Mouse (Mus musculus) fat pad, adult 2 months (tissue): ENCODE measurements around the gene Slfn5.
"Not testable (repeated sequence)": the region's sequence is repeated elsewhere in the genome, so short reads cannot be mapped to it uniquely, and the experiment has no call there.

Source experiments
- DNase-seq: peaks from one replicate; pipeline ENCODE4 v3.0.0-alpha.2; 2011; ENCODE audit warnings: low read depth, low spot score; ENCODE audit errors: extremely low read depth

Slfn5 gene

DNA sequence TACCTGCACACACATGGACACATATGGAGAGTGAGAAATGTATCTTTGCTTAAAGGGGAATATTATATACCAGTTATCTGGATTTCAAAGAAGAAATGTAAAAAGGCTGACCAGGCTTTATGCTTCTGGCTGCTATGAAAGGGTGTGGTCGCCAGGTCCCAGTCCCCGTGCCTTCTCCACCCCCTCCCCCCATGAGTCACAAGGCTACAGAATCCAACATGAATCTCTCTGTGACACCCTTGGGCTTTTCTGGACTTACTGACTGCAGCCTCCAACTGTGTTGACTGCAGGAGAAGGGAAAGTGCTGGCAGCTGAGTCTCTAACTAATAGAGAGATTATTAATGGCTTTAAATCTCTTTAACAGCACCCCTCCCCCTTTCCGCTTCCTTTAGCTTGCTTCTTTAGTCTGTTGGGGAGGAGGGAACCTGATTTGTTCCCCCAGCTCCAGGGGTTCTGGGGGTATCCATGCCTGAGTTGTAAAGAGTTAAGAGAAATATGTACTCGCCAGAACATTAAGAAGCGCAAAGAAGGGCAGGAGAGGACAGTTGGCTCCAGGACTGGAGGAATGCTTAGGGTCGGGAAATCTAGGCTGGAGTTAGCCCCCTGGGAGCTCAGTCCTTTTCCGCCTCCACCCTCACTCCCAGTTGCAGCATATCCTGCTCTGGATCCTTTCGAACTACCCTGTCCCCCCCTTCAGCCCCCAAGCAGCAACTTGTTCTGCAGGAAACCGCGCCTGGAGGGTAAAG is at the start of gene Slfn5:
Gene Slfn5 (plus strand): TSS at position 614 of the 746 bp plus-strand sequence.
- no peak for DNase-seq

DNA sequence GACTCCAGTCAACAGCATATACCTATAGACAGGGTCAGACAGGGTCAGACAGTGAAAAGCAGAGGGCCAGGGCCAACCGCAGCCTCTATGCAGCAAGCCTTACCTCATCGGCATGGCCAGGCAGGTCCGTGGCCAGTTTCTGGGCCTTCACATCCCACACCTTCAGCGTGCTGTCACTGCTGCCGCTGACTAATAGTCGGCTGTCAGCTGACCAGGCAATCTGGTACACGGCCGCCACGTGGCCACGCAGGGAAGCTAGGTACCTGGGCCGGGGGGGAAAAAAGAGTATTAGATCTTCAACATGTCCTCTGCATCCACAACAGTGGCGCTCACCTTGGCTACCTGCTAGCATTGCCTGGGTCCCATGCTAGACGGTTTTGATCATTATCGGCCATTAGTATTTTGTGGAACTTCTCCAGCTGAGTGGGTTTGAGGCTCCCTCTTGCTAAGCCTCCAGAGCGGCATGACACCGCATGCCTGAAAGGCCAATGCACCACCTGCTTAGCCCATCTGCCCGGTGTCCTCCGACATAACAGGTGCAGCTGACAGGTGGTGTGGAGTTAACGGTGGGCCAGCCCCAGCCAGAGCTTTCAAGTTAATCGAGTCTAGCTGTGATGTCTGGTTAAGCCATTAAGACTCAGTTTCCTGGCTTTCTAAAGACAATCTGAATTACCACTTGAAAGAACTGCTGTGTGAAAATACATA is 49.4 kb upstream of the Slfn5 start:
- no peak for DNase-seq

DNA sequence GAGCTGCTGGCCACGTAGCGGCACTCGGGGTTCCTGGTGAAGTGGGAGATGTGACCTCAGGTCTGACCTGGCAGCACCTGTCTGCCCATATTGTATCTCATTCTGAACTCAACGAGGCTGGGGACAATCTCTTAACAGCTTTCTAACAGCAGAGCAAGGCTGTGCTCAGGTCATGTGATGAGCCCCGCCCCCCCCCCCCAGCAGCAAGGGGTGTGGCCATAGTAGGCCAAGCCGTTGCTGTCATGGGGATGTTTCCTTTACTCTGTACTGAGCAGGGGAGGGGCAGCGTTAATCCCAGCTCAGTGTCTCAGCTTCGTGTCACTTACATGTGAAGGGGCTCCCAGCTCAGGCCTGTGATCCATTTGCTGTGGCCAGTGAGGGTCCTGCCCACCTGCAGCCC is 46.2 kb upstream of the Slfn5 start:
- DNase-seq = no peak

DNA sequence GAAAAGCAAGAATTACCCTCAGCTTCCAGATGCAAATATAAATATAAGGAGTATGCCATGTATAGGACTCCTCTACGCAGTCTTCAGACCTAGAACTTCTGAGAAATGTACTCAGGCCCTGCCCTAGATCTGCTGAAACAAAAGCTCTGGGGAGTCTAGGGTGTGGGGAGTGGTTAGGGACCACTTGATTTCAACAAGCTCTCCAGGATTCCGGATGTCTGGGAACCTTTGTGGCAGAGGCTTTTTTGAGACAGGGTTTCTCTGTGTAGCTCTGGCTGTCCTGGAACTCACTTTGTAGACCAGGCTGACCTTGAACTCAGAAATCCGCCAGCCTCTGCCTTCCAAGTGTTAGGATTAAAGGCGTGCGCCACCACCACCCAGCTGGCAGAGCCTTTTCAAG is 45.3 kb upstream of the Slfn5 start:
- DNase-seq = no peak

DNA sequence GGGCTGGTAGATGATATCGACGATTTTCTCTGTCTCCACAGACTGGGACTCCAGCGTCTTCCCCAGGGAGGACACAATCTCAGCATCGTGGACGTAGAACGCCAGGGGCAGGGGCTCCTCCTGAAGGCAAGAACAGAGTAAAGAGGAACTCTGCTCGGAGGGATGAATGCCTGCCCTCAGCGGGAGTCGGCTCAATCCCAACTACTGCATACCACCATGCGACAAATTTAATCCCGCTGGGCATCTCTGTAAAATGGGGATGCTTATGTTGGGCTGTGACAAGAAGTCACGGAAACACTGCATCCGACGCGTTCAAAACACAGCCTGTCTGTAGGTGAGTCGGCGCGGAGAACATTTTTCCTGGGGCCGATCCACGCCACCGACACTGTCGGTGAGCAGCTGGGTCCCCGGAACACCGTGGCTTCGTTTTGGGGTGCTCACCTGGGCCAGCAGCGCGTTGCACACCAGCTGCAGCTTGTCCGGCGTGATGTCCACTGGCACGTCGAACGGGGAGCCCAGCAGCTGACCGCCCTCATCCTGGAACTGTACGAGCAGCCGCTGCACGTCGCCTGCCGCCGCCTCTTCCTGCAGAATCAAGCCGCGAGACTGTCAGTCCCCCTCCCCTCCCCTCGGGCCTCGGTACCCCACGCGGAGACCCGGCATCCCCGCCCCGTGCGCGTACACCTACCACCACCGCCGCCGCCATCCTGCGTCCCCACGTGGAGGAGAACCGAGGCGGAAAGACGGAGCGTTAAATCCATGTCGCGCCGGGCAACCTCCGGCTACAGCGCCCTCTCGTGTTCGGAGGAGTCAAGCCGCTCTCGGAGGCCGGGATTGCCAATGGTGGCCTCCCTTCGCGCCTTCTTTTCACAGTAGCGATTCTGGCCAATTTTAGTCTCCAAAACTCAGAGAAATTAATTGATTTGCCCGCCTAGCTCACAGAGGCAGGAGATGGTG is 43.2 kb upstream of the Slfn5 start, which contains the start of gene Nle1:
Gene Nle1 (minus strand): TSS at position 761 of the 957 bp plus-strand sequence.
- DNase-seq = no peak

DNA sequence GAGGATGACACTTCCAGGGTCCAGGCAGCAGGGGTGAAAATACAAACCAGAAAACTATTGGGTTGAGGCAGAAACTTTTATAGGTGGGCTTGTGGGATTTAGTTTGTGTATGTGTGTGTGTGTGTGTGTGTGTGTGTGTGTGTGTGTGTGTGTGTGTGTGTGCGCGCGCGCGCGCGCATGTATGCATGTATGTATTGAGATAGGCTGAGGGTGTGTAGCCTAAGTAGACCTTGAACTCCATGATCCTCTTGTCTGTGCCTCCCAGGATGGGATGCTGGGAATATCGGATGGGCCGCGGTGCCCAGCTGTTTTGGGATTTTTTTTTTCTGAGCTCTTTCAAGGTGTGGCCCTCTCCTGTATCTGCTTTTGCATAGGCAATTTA is 42.5 kb upstream of the Slfn5 start:
- DNase-seq = no peak

DNA sequence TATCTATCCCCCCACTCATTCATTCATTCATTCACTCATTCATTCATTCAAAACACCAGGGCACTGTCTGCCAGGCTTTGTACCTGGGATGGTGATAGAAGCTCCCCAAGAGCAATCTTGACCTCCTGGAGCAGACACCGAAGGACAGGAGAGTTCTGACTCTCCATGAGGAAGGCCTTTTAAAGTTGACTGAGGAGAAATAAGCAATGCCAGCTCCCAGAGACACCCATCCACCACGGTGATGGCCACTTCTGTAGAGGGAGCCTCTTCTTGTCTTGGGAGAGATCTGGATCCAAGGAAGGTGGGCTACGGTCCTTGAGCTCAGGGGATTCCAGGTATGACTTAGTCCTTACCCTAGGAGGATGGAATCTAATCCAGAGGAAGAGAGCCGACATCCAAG is 40.9 kb upstream of the Slfn5 start, which contains the start of gene Unc45b:
Gene Unc45b (plus strand): TSS at position 301 of the 400 bp plus-strand sequence.
- DNase-seq = no peak

DNA sequence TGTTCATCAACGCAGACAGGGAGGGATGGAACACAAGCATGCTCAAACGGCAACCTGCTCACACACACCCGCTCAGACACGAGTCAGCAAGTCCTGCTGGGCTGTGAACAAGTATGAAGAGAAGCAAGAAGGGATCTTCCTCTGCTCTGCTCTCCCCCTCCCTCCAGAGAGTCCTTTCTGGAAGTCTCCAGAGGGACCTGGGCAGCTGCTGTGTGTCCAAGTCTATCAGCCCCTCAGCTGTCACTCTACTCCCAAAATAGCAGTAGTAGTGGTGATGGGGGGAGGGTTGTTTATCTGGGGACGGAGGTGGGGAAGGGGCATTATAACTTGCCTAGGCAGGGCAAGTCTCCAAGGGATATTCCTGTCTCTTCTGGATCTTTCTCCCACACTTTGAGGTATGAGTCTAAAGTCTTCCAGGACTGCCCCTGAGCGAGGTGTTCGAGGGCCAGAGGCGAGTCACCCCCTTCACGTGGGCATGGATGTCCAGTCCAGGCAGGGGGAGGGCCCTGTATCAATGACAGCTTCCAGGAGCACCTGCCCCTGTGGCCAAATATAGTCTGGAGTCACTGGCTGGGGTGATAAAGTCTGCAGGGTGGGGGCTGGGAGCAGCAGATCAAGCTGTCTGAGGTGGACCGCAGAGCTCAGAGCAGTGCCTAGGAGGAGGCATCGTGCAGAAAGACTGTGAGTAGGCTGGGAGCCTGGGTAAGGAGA is 40.3 kb upstream of the Slfn5 start:
- DNase-seq = no peak

GRCm38 (mm10) chr11:82914711-82915352 is 36.3 kb upstream of the Slfn5 start:
- DNase-seq = no peak

- DNase-seq = no peak
These were observed 30.4 kb upstream of the Slfn5 start for GRCm38 (mm10) chr11:82920768-82921167.

DNA sequence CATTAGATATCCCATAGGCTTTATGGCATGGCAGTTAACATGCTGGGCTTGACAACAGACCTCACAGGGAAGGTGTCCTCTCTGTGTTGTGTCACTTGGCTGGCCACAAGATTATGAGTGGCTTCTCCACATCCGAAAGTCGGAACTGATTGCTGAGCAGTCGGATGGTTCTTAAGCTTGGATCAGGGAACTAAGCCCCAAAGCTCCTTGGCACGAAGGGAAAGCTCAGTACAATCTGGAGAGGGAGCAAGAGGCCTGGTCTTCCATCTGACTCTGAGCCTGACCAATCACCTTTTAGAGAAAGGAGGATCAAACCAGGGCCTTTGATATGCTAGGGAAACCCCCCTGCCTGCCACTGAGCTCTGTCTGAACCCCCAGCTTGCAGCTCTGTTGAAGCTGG is 29.5 kb upstream of the Slfn5 start:
- DNase-seq = no peak

GRCm38 (mm10) chr11:82923910-82924309 is 27.2 kb upstream of the Slfn5 start:
- not testable (repeated sequence) for DNase-seq

DNA sequence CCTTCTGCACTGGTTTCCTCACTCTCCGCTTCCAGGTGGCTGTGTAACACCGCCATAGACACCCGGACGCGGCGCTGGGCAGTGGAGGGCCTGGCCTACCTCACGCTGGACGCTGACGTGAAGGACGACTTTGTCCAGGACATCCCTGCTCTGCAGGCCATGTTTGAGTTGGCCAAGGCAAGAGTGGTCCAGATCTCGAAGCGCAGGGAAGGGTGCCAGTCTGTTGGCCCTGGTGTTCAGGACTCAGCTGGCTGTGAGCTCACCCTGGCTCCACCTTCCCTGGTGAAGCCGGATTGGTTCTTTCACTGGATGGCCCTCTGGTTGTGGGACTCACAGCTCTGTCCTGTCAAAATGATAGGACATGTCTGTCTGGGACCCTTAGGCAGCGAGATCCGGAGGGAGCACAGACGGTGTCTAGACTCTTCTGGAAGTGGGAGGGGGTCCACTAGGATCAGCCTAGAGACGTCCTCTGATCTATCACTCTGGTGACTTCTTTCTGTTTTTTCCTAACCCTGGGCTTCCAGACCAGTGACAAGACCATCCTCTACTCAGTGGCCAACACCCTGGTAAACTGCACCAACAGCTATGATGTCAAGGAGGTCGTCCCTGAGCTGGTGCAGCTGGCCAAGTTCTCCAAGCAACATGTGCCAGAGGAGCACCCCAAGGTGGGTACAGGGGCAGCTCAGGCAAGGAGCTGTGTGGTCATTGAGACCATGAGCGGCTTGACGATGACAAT is 22.1 kb upstream of the Slfn5 start:
- no peak for DNase-seq

- no peak for DNase-seq
These were observed 21.6 kb upstream of the Slfn5 start for GRCm38 (mm10) chr11:82929633-82929950.

DNA sequence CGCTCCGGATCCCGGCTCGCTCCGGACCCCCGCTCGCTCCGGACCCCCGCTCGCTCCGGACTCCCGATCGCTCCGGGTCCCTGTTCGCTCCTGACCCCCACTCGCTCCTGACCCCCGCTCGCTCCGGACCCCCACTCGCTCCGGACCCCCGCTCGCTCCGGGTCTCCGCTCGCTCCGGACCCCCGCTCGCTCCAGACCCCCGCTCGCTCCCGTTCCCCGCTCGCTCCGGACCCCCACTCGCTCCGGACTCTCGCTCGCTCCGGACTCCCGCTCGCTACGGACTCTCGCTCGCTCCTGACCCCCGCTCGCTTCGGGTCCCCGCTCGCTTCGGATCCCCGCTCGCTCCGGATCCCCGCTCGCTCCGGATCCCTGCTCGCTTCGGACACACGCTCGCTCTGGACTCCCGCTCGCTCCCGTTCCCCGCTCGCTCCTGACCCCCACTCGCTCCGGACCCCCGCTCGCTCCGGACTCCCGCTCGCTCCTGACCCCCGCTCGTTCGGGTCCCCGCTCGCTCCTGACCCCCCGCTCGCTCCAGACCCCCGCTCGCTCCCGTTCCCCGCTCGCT is 20.7 kb upstream of the Slfn5 start:
- not testable (repeated sequence) for DNase-seq

DNA sequence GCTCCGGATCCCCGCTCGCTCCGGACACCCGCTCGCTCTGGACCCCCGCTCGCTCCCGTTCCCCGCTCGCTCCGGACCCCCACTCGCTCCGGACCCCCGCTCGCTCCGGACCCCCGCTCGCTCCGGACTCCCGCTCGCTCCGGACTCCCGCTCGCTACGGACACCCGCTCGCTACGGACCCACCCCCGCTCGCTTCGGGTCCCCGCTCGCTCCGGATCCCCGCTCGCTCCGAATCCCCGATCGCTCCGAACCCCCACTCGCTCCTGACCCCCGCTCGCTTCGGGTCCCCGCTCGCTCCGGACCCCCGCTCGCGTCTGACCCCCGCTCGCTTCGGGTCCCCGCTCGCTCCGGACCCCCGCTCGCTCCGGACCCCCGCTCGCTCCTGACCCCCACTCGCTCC is 20.0 kb upstream of the Slfn5 start:
- DNase-seq = not testable (repeated sequence)

DNA sequence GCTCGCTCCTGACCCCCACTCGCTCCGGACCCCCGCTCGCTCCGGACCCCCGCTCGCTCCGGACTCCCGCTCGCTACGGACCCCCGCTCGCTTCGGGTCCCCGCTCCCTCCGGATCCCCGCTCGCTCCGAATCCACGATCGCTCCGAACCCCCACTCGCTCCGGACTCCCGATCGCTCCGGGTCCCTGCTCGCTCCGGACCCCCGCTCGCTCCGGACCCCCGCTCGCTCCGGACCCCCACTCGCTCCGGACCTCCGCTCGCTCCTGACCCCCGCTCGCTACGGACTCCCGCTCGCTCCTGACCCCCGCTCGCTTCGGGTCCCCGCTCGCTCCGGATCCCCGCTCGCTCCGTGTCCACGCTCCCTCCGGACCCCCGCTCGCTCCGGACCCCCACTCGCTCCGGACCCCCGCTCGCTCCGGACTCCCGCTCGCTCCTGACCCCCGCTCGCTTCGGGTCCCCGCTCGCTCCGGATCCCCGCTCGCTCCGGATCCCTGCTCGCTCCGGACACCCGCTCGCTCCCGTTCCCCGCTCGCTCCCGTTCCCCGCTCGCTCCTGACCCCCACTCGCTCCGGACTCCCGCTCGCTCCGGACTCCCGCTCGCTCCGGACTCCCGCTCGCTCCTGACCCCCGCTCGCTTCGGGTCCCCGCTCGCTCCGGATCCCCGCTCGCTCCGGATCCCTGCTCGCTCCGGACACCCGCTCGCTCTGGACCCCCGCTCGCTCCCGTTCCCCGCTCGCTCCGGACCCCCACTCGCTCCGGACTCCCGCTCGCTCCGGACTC is 19.3 kb upstream of the Slfn5 start:
- not testable (repeated sequence) for DNase-seq

DNA sequence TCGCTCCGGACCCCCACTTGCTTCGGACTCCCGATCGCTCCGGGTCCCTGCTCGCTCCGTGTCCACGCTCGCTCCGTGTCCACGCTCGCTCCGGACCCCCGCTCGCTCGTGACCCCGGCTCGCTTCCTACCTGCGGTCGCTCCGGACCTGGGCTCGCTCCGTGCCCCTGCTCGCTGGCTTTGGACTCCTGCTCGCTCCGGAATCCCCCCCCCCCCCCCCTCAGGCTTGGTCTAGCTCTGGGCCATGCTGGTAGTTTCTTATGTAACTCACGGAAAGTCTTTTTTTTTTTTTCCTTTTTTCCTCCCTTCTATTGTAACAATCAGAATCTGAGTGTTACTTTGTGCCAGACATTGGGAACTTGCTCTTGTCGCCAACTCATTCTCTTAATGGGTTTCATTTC is 18.0 kb upstream of the Slfn5 start:
- DNase-seq = no peak

- no peak for DNase-seq
These were observed 7.8 kb upstream of the Slfn5 start for GRCm38 (mm10) chr11:82943336-82943735.
